17 mouse cellular contexts compared by ENCODE assay signal in the genomic region with DNA sequence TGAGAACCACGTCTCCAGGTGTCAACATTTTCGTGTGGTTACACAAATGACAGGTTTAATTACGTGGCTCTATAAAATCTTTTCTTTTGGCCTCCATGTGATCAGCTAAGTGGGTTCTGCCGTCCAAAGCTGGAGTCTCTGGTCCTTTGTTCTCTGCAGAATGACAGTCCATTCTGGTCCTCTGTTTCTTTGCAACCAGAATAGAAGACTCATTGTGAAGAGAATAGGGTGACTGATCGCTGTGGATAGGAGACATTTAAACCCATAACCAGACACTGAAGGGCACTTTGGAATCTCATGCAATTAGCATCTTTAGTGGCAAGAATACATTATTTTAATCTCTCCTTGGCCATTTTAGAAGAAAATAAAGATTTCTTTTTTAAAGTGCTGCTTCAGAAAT.
DNase-seq lines count a peak whose midpoint lies in the region; ATAC-seq lines count a peak whose summit lies in the region.
"Had no signal": no experiment of that assay in that cellular context is flagged by ENCODE, and none has a peak within 500 bp of the region (broad histone marks: within the 10 kb centered on the region; RNA-seq: fewer than 3 reads in every experiment).

No protein-coding gene starts in this region.

- no peak overlapping the region for H3K4me3 ChIP-seq in forebrain, embryonic 12.5 days (replicated peaks)
- H3K4me3 ChIP-seq in forebrain, embryonic 14.5 days (ENCODE audit: low read depth, low read length) = no peak overlapping the region
- H3K4me3 ChIP-seq in midbrain, embryonic 11.5 days (ENCODE audit: low read depth, low read length) = no peak overlapping the region
- H3K4me3 ChIP-seq in midbrain, embryonic 16.5 days (ENCODE audit: low read depth, low read length) = no peak overlapping the region
- no peak overlapping the region for H3K4me3 ChIP-seq in hindbrain, embryonic 14.5 days (replicated peaks; ENCODE audit: low read length)
- H3K4me3 ChIP-seq: gastrocnemius, adult 2 months; limb, embryonic 15.5 days had no signal

- WGBS in forebrain, embryonic 12.5 days = 18% methylated on average over 5 of the region's 5 CpGs
- WGBS in forebrain, embryonic 14.5 days = 8% methylated on average over 5 of the region's 5 CpGs
- 26% methylated on average over 5 of the region's 5 CpGs for WGBS in midbrain, embryonic 11.5 days
- 24% methylated on average over 5 of the region's 5 CpGs for WGBS in midbrain, embryonic 16.5 days
- WGBS in hindbrain, embryonic 14.5 days = 15% methylated on average over 5 of the region's 5 CpGs

- H3K27ac ChIP-seq in forebrain, embryonic 12.5 days = 0 out of 2 replicates have a peak overlapping the region, but pooled peaks have one; percentile 1
- H3K27ac ChIP-seq in forebrain, embryonic 14.5 days (ENCODE audit: low read depth, low read length) = no peak overlapping the region
- no peak overlapping the region for H3K27ac ChIP-seq in midbrain, embryonic 11.5 days (ENCODE audit: low read depth, low read length)
- H3K27ac ChIP-seq in midbrain, embryonic 16.5 days (ENCODE audit: low read length) = no peak overlapping the region
- H3K27ac ChIP-seq in hindbrain, embryonic 14.5 days = 0 out of 2 replicates have a peak overlapping the region, but pooled peaks have one; percentile 7
- H3K27ac ChIP-seq: limb, embryonic 15.5 days had no signal

- no peak for DNase-seq in forebrain, embryonic 14.5 days (ENCODE audit: low spot score)
- no peak for DNase-seq in midbrain, embryonic 11.5 days (ENCODE audit: low spot score, missing footprints)
- DNase-seq in hindbrain, embryonic 14.5 days (ENCODE audit: low spot score) = no peak
- no peak for DNase-seq in spleen, postnatal 10 days (ENCODE audit: low spot score in 2 of 2)
- DNase-seq: adrenal gland, postnatal 25 days; cerebellum, adult 9-10 months; gastrocnemius, adult 2 months; heart, postnatal 4 days; kidney, adult 2 months; kidney, postnatal 14 days; lung, adult 18-20 months; thymus, postnatal 14 days had no signal

- H3K36me3 ChIP-seq in forebrain, embryonic 12.5 days (replicated peaks) = no peaks in the 10 kb centered on the region
- H3K36me3 ChIP-seq in forebrain, embryonic 14.5 days (ENCODE audit: control insufficient read depth, insufficient read depth, low read length) = no peaks in the 10 kb centered on the region
- H3K36me3 ChIP-seq in midbrain, embryonic 11.5 days (ENCODE audit: control insufficient read depth, insufficient read depth, low read length) = no peaks in the 10 kb centered on the region
- H3K36me3 ChIP-seq in midbrain, embryonic 16.5 days (ENCODE audit: control insufficient read depth, insufficient read depth, low read length) = no peaks in the 10 kb centered on the region
- H3K36me3 ChIP-seq in hindbrain, embryonic 14.5 days (replicated peaks; ENCODE audit: control insufficient read depth, insufficient read depth) = no peaks in the 10 kb centered on the region
- H3K36me3 ChIP-seq: limb, embryonic 15.5 days had no signal

- no peak overlapping the region for H3K4me2 ChIP-seq in forebrain, embryonic 12.5 days
- H3K4me2 ChIP-seq in forebrain, embryonic 14.5 days (ENCODE audit: low read length) = no peak overlapping the region
- H3K4me2 ChIP-seq in midbrain, embryonic 11.5 days = no peak overlapping the region
- H3K4me2 ChIP-seq in midbrain, embryonic 16.5 days (ENCODE audit: low read length) = no peak overlapping the region
- no peak overlapping the region for H3K4me2 ChIP-seq in hindbrain, embryonic 14.5 days (replicated peaks)
- H3K4me2 ChIP-seq: limb, embryonic 15.5 days had no signal

- no peaks in the 10 kb centered on the region for H3K9me3 ChIP-seq in forebrain, embryonic 12.5 days
- no peaks in the 10 kb centered on the region for H3K9me3 ChIP-seq in forebrain, embryonic 14.5 days (replicated peaks; ENCODE audit: control insufficient read depth, low read length)
- H3K9me3 ChIP-seq in midbrain, embryonic 11.5 days (ENCODE audit: control insufficient read depth, low read length) = no peaks in the 10 kb centered on the region
- no peaks in the 10 kb centered on the region for H3K9me3 ChIP-seq in midbrain, embryonic 16.5 days (replicated peaks; ENCODE audit: control insufficient read depth, low read length, poor library complexity, severe bottlenecking)
- H3K9me3 ChIP-seq in hindbrain, embryonic 14.5 days (ENCODE audit: control insufficient read depth, low read length) = no peaks in the 10 kb centered on the region
- H3K9me3 ChIP-seq: limb, embryonic 15.5 days had no signal

- no peaks in the 10 kb centered on the region for H3K27me3 ChIP-seq in forebrain, embryonic 12.5 days
- H3K27me3 ChIP-seq in forebrain, embryonic 14.5 days (replicated peaks; ENCODE audit: control insufficient read depth, insufficient read depth, low read length) = no peaks in the 10 kb centered on the region
- H3K27me3 ChIP-seq in midbrain, embryonic 11.5 days (ENCODE audit: control insufficient read depth, insufficient read depth, low read length) = no peaks in the 10 kb centered on the region
- no peaks in the 10 kb centered on the region for H3K27me3 ChIP-seq in midbrain, embryonic 16.5 days (ENCODE audit: control insufficient read depth, insufficient read depth, low read depth, low read length)
- H3K27me3 ChIP-seq in hindbrain, embryonic 14.5 days (ENCODE audit: control insufficient read depth, insufficient read depth, low read length) = no peaks in the 10 kb centered on the region
- H3K27me3 ChIP-seq: limb, embryonic 15.5 days had no signal

- no peak for ATAC-seq in forebrain, embryonic 12.5 days (ENCODE audit: low FRiP score)
- ATAC-seq in forebrain, embryonic 14.5 days = no peak
- ATAC-seq in midbrain, embryonic 11.5 days (ENCODE audit: low FRiP score) = 0 out of 2 replicates have a peak, but pooled peaks have one; percentile 22
- no peak for ATAC-seq in midbrain, embryonic 16.5 days
- ATAC-seq in hindbrain, embryonic 14.5 days (ENCODE audit: low FRiP score) = no peak
- ATAC-seq in erythroblast, adult 5-6 weeks (replicated peaks; ENCODE audit: low FRiP score, poor library complexity, severe bottlenecking) = no peak
- ATAC-seq: activated CD4-positive, CD25-positive, alpha-beta regulatory T cell, adult 4 months had no signal

- peaks cover 79% of the 10 kb centered on the region for H3K4me1 ChIP-seq in forebrain, embryonic 12.5 days
- H3K4me1 ChIP-seq in forebrain, embryonic 14.5 days (ENCODE audit: control insufficient read depth, insufficient read depth, low read length) = peaks cover 52% of the 10 kb centered on the region
- H3K4me1 ChIP-seq in midbrain, embryonic 11.5 days (ENCODE audit: control insufficient read depth, insufficient read depth, low read length) = peaks cover 69% of the 10 kb centered on the region
- H3K4me1 ChIP-seq in midbrain, embryonic 16.5 days (ENCODE audit: control insufficient read depth, insufficient read depth, low read length) = peaks cover 64% of the 10 kb centered on the region
- H3K4me1 ChIP-seq in hindbrain, embryonic 14.5 days (replicated peaks; ENCODE audit: control insufficient read depth, insufficient read depth, low read length) = peaks cover 56% of the 10 kb centered on the region

- H3K9ac ChIP-seq in forebrain, embryonic 12.5 days = no peak overlapping the region
- no peak overlapping the region for H3K9ac ChIP-seq in forebrain, embryonic 14.5 days (ENCODE audit: low read length)
- H3K9ac ChIP-seq in midbrain, embryonic 11.5 days (ENCODE audit: low read length) = no peak overlapping the region
- no peak overlapping the region for H3K9ac ChIP-seq in midbrain, embryonic 16.5 days (ENCODE audit: low read depth, low read length)
- H3K9ac ChIP-seq in hindbrain, embryonic 14.5 days = no peak overlapping the region
- H3K9ac ChIP-seq: limb, embryonic 15.5 days had no signal

Comparison
In these comparisons a context has a peak if more than half of its experiments do, and no peak if none do; other contexts are left out.
1. H3K27ac ChIP-seq: peak in forebrain, embryonic 12.5 days (single experiment) and hindbrain, embryonic 14.5 days (single experiment); none in forebrain, embryonic 14.5 days (single experiment), midbrain, embryonic 11.5 days (single experiment) and midbrain, embryonic 16.5 days (single experiment).